Mouse (Mus musculus) liver, adult 2 months (tissue): ENCODE results near the gene Plppr2.
A peak's percentile ranks its signal among the peaks of the same experiment; 100 is the strongest.

Experiments used
- CTCF ChIP-seq: fragments of 200-500 bp; IDR thresholded peaks from 2 replicates; pipeline ENCODE4 v1.5.1; 2011; ENCODE audit warnings: low read depth, low read length, control low read depth
- POLR2A ChIP-seq: fragments of 200-500 bp; IDR thresholded peaks from 2 replicates; pipeline ENCODE4 v1.6.1; 2011; ENCODE audit warnings: low read length, control low read depth; ENCODE audit not compliant: insufficient read depth; ENCODE audit errors: extremely low read depth

GRCm38 (mm10) chr9:21924099-21924493 is 12.7 kb upstream of the Plppr2 start:
- TF ChIP-seq CTCF: no peak
- 0 out of 2 replicates have a peak, but pooled peaks have one; percentile 21 for TF ChIP-seq POLR2A
